Mouse (Mus musculus): ENCODE data around the gene 4930469K13Rik.

Gene 4930469K13Rik

DNA sequence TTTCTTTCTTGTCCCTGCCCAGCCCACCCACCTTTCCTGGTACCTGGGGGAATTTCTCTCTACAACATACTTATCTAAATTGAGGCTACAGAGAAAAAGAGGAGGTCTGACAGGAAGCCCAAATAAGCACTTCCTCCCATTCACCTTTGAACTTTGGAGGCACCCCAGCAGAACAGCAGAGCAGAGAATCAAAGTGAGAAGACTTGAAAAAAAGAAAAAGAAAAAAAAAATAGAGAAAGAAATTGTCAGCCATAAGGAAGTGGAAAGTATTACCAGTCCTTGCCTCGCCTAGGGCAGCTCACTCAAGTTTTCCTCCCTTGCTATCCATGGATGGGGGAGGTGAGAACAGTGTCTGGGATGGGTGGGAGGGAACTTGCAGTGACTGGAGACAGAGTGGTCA is 55.5 kb downstream of the 4930469K13Rik start:
- no peak for DNase-seq (ENCODE audit: low spot score in 2 of 2)

DNA sequence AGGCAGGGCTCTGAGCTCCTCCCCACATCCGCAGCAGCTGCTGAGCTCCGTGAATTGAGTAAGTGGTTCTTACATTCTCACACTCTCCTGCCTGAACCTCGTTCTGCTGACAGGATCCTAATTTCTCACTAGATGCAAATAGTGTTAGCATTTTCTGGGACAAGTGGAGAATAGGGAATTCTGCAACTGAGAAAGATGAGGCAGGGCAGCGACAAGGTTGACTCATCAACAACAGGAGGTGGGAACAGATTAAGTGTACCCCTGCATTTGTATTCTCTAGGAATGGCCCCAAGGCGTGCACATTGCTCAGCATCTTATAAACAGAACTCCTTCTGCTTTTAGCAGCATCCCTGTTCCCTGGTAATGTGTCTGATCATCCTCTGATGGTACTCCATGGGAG is 58.3 kb downstream of the 4930469K13Rik start:
- DNase-seq (ENCODE audit: low spot score in 2 of 2) = no peak

DNA sequence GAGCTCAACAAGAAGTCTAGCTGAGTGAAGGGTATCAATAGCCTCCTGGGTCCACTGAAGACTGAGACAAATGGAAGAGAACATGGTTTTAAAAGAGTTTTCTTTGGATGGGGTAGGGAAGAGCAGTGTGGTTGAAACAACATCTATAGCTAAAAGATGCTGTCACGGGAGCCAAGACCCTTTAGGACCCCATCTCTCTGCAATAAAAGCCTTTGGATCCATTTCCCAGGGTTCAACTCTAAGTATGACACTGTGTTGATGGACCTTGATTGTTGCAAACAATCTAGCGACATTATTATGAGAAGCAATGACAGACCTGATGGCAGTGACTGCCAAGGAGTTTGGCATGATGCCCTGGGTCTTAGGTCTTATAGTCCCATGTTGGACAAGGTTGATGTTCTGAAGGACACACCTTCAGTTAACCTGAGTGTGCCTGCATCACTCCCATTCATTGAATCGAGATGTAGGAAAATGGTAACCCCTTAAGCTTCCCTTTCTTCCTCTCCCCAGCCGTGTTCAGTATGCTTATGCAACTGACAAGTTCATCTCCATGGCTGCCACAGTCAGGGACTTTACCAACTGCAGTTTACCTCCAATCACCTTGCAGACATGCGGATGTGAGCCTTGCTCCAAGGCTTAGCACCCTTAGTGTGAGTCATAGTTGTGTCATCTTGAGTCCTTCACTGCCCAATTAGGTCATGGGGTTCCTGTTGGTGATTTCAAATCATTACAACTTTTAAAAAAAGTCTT is 62.3 kb downstream of the 4930469K13Rik start:
- peak; percentile 60 to 73 for DNase-seq (ENCODE audit: low spot score in 2 of 2)

DNA sequence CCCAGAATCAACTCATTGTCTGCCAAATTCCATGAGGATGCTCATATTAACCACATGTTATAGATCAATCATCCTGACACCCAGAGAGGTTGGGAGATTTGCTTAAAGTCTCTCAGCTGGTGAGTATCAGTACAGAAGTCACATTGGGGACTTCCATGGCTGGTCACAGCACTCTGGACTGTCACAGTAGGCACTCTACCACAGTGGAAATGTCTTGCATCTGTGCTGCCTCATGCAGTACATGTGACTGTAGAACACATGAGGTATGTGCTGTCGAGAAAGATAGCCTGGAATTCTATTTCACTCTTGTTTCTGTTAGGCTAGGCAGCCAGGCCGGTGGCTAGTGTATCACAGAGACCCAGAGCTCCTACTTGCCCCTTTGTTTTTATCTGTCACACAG is 63.6 kb downstream of the 4930469K13Rik start:
- peak; percentile 36 to 49 for DNase-seq (ENCODE audit: low spot score in 2 of 2)

DNA sequence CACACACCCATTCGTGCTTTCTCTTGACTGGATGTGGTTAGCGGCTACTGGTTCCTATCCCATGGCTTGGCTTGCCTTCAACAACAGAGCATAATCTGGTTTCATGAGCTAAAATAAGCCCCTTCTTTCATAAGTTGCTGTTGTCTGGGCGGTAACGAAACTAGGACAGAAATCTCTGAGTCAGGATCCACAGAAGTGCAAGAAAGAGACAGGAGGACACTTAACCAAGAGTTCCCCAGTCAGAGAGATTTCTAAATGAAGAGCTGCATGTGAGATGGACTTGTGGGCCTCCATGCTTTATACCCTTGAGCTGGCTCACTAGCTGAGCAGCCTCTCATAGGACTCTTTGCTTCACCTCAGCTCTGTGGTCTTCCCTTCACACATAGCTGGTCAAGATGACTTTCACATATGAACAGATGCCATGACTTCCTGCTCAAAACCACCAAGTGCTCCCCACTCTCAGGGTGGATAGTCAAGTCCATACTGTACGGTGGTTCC is 64.3 kb downstream of the 4930469K13Rik start:
- peak; percentile 57 to 71 for DNase-seq (ENCODE audit: low spot score in 2 of 2)

DNA sequence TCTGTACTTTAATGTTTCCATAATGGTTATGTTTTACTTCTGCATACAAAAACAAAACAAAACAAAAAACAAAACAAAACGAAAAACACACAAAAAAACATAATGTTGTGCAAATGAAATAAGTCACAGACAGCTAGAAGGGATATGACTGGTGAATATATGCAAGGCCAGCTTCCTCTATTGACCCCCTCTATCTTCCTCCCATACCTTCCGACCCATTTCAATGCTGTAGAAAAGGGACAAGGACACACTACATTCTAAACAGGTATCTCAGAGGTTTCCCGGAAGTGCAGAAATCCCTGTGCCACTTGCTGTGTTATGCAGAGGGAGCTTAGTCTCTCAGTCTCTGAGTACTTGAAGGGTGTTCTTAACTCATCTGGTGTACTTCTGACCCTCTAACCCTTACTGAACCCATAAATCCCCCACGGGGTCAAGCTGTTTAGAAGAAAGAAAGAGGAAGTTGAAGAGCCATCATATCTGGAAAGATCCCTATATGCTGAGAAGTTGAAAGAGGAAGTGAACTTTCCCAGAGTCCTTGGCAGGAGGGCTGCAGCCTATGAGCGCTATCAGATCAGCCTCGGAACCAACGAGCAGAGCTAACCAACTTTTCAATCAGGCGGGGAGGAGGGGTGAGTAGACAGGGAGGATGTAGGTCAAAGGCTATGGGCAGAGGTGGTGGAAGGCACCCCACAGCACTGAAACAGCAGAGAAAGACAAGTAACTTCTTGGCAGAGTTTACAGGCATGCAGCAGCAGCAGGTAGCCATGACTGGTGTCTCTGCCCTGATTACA is 67.1 kb downstream of the 4930469K13Rik start:
- DNase-seq (ENCODE audit: low spot score in 2 of 2) = peak; percentile 33 to 48

DNA sequence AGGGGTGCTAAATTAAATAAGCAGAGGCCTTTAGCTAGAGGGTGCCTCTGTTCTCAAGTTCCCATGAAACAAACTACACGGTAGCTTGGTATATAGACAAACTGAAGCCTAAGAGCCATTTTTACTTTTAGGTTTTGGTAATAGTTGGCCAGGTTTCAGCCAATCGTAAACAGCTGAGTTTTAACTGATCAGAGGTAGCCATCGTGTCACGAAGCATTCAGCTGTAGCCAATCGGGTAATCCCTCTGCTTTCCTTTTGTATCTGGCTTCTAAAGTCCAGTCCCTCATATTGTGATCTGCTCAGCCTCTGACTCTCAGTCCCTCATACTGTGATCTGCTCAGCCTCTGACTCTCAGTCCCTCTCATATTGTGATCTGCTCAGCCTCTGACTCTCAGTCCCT is 68.7 kb downstream of the 4930469K13Rik start:
- no peak for DNase-seq (ENCODE audit: low spot score in 2 of 2)

DNA sequence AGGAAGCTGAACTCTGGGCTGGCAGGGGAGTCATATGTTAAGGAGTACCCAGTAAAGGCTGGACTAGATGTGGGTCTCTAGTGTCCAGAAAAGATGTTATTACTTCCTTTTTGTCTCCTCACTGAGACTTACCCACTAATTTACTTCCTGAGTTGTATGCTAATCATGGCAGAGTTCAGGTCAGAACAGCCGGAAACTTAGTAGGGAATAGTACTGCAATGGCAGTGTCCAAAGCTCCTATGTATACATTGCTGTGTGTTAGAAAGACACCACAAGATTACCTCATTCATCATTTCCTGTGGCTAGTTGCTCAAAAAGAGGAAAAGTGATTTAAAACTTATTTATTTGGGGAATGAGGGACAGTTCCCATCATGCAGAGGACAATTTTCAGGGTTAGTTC is 73.3 kb downstream of the 4930469K13Rik start:
- no peak for DNase-seq (ENCODE audit: low spot score in 2 of 2)

DNA sequence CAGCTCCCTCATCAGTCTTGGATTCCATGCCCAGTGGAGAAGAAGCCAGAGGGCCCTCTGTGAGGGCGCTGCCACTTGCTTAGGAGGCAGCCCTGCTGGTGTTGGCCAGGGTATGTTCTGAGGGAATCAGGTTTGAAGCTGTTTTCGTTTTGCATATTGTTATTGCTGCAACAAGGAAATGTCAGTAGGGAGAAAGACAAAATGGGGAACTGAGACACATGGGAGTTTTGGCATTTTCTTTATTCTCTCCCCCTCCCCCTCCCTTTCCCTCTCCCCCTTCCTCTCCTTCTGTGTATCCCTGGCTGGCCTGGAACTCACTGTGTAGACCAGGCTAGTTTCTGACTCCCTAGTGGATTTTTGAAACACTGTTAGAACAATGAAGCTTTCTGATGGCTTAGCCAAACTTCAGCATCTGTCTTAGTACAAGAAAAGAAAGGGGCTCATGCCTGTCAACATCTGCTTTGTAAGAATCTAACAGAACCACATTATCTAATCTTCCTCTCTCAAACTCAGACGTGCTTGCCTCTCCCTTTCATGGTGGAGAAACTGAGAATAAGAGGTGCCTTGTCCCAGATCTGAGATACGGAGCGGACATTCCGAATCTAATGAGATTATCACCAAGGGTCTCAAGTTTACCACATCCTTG is 86.2 kb downstream of the 4930469K13Rik start:
- DNase-seq (ENCODE audit: low spot score in 2 of 2) = no peak

DNA sequence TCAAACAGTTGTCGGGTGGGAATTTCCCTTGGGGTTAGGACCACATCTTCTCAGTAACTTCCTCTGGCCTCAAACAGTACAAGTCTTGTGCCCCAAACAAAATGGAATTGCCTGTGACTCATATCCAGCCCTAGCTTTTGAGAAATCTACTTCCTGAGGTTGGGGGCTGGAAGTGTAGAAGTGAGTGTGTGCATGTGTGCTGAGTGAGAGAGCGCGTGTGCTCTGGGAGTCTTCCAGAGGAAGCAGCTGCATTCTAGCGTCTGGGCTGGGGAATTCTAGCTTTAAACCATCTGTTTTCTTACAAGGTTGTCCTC is 87.5 kb downstream of the 4930469K13Rik start:
- DNase-seq (ENCODE audit: low spot score in 2 of 2) = peak; percentile 40 to 54

DNA sequence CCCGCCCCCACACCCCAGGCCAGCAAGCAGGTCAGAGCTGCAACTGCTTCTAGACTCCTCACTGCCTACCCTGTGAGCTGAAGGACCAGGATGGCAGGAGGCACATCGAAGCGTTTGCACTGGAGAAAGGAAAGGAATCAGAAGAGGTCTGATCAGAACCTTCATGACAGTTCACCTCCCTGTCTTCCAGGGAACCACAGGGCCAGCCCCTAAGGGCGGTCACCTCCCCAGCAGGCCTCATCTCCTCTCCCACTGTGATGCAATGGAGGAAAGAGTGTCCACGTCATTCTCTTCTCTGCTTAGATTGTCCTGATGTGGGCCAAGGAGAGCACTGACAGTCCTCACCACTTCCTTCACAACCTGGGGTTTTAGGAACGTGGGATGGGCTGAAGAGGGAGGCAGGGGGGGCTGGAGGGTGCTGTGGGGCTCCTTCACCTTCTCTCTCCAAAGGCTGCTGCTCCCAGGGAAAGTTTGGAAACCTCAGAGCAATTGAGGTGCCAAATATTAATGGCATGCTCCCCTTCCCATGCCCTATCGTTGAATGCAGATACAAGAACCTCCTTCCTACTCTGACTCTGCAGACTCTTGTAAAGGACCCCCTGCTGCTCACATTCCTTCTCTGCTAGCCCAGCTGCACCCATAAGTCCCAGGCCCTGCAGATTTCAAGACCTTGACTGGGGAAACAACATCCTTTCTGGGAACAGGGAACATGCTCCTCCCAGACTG is 88.1 kb downstream of the 4930469K13Rik start:
- peak; percentile 9 to 22 for DNase-seq (ENCODE audit: low spot score in 2 of 2)

DNA sequence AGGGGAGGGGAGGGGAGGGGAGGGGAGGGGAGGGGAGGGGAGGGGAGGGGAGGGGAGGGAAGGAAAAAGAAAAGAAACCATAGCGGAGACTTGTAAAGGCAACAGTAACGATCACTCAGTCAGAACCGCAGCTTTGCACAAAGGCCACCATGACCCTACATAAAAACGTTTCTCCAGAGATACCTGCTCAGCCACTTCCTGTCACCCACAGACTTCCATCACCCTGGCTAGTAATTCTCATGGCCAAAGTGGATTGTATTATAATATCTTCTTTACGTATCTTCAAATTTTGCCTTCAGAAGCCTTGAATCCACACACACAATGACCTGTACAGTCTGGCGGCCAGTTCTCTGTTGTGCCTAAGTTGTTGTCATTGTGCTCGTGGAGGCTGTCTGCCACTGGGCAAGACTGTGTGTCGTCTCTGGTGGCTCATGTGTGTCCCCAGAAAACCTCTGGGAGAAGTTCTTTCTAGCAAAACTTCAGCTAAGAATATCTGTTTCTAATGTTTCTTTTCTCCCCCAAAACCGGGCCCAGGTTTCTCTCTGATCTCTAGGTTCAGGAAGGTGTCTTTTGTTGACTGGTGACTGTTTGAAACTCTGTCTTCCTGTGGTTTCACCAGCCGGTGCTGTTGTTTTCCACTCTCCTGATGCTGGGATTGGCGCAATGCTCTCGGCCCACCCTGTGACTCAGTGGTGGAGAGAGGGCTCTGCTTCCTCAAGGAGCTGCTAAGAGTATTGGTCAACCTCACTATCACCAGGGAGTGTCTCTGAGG is 88.9 kb downstream of the 4930469K13Rik start:
- DNase-seq (ENCODE audit: low spot score in 2 of 2) = peak; percentile 11 to 12

DNA sequence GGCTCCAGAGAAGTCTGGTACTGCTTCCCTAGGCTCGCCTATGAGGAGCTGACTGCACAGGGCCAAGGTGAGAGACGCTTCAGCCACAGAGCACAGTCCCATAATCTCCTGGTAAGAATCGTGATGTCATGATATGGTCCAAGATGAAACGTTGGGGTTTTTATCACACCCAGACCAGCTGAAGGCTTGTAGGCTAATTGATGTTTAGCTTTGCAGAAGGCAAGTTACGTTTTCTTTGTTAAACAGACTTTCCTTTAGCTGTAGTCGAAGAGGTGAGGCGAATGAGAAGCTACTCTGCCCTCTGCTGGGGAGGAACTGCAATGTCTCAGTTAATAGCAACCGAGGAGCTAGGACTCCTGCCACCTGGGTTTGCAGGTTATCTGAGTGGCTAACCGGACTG is 89.7 kb downstream of the 4930469K13Rik start:
- DNase-seq (ENCODE audit: low spot score in 2 of 2) = peak; percentile 73 to 78

DNA sequence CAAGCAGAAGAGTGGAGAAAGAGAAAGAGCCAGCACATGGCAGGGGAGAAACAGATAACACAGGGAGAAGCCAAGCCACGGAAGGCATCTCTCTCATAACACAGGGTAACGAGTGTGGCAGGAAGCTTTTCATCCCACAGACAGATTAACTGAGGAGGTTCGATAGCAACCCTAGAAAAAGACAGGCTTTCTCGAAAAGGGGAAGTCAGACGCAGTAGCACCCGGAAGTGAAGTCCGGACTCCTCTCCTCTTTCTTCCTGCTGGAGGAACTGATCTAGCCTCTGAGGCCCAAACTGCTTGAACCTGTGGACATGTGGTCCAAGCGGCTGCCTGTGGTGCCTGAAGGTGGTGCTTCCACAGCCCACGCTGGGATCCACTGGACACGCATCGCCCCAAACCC is 90.1 kb downstream of the 4930469K13Rik start:
- peak; percentile 58 to 63 for DNase-seq (ENCODE audit: low spot score in 2 of 2)

DNA sequence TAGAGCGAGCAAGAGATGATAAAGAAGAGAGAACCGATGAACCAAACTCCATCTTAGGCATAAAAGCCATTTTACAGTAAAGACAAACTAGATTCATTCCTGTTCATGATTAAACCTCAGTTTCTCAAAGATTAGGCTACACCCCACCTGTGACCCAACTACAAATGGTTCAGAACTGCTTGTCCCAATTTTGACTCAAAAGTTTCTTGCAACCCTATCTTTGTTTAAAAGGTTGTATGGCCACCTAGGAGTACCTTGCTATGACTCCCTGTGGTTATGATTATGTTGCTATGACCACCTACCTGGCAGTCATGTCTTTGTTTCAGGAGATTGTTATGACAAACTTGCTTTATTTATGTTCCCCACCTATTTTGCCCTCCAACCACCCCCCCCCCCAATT is 90.7 kb downstream of the 4930469K13Rik start:
- no peak for DNase-seq (ENCODE audit: low spot score in 2 of 2)

DNA sequence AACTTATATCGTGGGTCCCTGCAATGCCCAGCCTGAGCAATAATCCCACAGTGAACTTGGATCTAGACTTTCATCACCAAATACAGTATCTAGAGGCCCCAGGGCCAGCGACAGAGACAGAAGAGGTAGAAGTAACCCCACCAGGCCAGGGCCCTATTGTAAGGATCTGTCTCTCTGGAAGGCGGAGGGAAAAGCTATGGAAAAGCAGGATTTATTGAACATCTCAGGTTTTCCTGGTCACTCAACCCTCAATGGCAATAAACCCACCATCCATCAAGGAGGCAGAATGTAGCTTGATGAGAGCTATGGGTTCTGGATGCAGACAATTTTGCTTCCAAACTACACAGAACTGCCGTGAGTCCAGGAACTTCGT is 95.8 kb downstream of the 4930469K13Rik start:
- no peak for DNase-seq (ENCODE audit: low spot score in 2 of 2)

DNA sequence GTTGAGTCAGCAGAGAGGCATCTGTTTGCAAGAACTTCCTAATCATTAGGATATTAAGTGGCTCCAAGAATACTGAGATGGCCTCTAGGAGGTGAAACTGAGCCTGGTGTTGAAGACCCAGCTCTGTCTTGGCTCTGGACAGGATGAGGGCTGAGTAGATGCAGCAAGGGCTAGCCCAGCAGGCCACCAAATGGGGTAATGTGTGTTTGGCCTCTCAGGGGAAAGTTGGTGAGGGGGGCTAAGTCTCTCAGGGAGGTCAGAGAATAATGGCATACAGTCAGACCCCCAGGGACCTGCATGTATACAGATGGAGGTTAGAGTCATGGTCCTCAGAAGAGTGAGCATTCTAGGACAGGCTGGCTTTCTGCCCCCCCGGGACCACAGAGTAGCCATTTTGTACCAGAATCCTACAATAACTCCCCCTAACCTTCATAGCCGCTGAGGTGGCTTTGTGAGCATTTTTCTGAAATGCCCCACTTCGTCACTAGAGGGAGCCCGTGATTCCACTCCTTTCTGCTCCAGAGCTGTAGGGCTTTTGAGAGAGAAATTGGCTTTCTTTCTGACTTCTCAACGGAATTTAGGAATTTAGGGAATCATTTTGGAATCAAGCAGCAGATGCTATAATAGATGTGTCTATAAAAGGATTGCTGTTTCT is 96.3 kb downstream of the 4930469K13Rik start:
- peak; percentile 57 to 62 for DNase-seq (ENCODE audit: low spot score in 2 of 2)

DNA sequence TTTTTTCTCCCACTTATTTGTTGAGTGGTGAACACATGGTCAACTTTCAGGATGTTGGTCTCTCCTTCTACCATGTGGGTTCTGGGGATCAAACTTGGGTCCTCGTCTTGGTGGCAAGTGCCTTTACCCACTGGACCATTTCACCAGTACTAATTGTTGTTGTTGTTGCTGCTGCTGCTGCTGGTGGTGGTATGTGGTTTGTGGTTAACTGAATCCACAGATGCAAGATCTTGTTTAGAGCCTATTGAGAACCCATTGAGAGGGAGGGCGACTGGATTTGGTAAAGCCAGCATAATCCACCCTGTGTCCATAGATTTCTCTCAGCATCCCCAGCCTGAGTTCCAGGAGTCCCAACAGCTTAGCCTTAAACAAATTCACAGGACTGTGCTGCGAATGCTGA is 97.9 kb downstream of the 4930469K13Rik start:
- no peak for DNase-seq (ENCODE audit: low spot score in 2 of 2)

DNA sequence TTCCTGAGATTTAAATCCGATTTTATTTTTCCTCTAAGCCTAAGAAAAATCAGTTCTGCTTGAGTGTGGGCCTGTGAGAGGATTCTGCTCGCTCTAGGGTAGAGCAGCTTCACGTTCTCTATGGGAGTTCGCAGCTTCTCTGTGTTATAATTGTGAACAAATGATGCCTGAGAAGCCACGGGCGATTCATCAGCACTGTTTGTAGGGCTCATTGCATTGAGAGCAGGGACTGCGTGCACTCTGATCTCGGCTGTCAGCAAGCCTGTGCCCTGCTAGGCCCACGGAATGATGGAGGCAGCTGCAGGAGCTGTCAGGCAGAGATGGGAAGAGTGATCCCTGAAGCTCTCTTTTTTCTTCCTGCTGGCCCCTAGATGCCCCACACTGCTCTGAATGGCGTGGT is 100.1 kb downstream of the 4930469K13Rik start:
- DNase-seq (ENCODE audit: low spot score in 2 of 2) = no peak

DNA sequence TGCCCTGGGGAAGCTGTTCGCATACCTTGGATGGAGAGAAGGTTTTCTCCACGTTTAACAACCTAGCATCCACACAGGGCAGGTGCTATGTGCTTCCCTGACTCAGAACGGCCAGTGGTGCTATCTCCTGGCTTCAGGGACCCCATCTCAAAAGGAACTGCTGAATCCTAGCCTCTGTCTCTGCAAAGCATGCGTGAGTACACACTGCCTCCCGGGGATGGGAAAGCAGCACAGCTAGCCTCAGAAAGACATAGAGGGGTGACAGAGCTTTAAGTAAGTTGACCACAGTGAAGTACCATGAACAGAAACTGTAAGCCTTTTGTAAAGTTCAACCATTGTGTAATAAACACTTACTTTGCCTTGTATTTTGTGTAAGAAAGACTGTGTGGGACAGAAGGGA is 104.9 kb downstream of the 4930469K13Rik start:
- no peak for DNase-seq (ENCODE audit: low spot score in 2 of 2)

DNA sequence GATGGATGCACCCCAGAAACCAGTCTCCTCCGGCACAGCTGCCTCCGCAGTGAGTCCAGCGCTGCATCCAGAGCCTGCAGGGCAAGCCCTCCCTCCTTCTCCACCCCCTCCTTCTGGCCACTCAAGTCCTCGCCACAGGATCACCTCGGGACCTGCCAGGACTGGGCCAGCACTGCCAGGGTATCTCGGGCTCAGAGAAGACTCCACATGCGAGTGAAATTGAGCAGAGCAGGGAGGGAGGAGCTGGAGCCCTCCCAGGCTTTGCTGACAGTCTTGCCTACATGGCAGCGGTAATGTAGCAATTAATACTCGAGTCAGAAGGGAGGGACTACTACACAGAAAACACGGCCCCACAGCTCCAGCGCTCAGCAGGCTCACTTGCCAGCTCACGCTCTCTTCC is 105.4 kb downstream of the 4930469K13Rik start, which contains the start of gene Kcnip1:
Kcnip1 (minus strand) TSS at position 215 of the 400 bp plus-strand sequence.
- no peak for DNase-seq (ENCODE audit: low spot score in 2 of 2)

Data from natural killer cell, adult 2 months (primary cell).